Mouse (Mus musculus) neural tube, embryonic 12.5 days (tissue): ENCODE measurements around the gene Ppp3ca. TPM values are rescaled to one million over a fixed set of nuclear protein-coding genes. Genes with fewer than 3 reads are reported as not detected.

Source experiments
- ATAC-seq: fragments of 200-750 bp; cut with Nextera tagmentation; 2 replicates; pipeline ENCODE4 v1.8.0; 2017; ENCODE audit warnings: low read depth, mild to moderate bottlenecking, moderate TSS enrichment, moderate library complexity; ENCODE audit not compliant: low FRiP score
- H3K27ac ChIP-seq: fragments of 300-500 bp; sonication (generic); 2 replicates; pipeline ENCODE4 v1.5.1; 2016
- H3K27me3 ChIP-seq: fragments of 300-500 bp; sonication (generic); replicated peaks from 2 replicates; pipeline ENCODE4 v1.6.1; 2016; ENCODE audit warnings: mild to moderate bottlenecking
- H3K36me3 ChIP-seq: fragments of 300-500 bp; sonication (generic); 2 replicates; pipeline ENCODE4 v1.6.1; 2016; ENCODE audit warnings: mild to moderate bottlenecking
- H3K4me1 ChIP-seq: fragments of 300-500 bp; sonication (generic); 2 replicates; pipeline ENCODE4 v1.6.1; 2016
- H3K4me2 ChIP-seq: fragments of 300-500 bp; sonication (generic); replicated peaks from 2 replicates; pipeline ENCODE4 v1.6.1; 2016; ENCODE audit warnings: mild to moderate bottlenecking
- H3K4me3 ChIP-seq: fragments of 300-500 bp; sonication (generic); 2 replicates; pipeline ENCODE4 v1.5.1; 2016
- H3K9ac ChIP-seq: fragments of 300-500 bp; sonication (generic); 2 replicates; pipeline ENCODE4 v1.6.1; 2016; ENCODE audit warnings: mild to moderate bottlenecking
- H3K9me3 ChIP-seq: fragments of 300-500 bp; sonication (generic); 2 replicates; pipeline ENCODE4 v1.6.1; 2016; ENCODE audit warnings: mild to moderate bottlenecking
- WGBS: fragments of 180-500 bp; shearing (Covaris S2); methylation state at CpG from one replicate; pipeline ENCODE4 v1.1.7; 2016; 5-methylcytosine and 5-hydroxymethylcytosine counted together
- polyA plus RNA-seq: library from polyadenylated mRNA; unstranded; fragments of >200 nt; fragmentation: Nextera tagmentation; extraction: Ambion mirVana; gene quantifications from 2 replicates; pipeline ENCODE4 v1.2.1, GENCODE M21; 2016

Ppp3ca gene
- polyA plus RNA-seq = 155 and 164 TPM in 2 replicates

DNA sequence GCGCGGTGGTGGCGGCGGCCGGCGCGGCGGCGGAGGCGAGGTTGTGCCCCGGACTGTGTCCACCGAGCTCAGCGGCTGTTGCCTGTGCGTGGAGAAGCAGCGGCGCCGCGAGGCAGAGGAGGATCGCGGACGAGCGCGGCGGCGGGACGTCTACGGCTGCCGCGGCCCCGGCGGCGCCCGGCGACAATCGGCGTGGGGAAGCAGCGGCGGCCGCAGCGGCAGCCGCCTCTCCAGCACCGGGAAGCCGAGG, at the start of gene Ppp3ca:
TSS of gene Ppp3ca (plus strand) at position 15 of the 250 bp plus-strand sequence.
- Histone ChIP-seq H3K9me3 (no peaks in the 10 kb centered on the region), H3K4me3 (peak within 1 kb of the TSS; percentile 91), H3K36me3 (no peaks in the 10 kb centered on the region), H3K4me2 (peak within 1 kb of the TSS; percentile 73), H3K27me3 (no peaks in the 10 kb centered on the region), H3K27ac (peak within 1 kb of the TSS; percentile 93), H3K9ac (peak within 1 kb of the TSS; percentile 91), H3K4me1 (peaks cover 13% of the 10 kb centered on the region)
- WGBS = under 1% methylated on average over 41 of the region's 43 CpGs
- ATAC-seq = no peak

DNA sequence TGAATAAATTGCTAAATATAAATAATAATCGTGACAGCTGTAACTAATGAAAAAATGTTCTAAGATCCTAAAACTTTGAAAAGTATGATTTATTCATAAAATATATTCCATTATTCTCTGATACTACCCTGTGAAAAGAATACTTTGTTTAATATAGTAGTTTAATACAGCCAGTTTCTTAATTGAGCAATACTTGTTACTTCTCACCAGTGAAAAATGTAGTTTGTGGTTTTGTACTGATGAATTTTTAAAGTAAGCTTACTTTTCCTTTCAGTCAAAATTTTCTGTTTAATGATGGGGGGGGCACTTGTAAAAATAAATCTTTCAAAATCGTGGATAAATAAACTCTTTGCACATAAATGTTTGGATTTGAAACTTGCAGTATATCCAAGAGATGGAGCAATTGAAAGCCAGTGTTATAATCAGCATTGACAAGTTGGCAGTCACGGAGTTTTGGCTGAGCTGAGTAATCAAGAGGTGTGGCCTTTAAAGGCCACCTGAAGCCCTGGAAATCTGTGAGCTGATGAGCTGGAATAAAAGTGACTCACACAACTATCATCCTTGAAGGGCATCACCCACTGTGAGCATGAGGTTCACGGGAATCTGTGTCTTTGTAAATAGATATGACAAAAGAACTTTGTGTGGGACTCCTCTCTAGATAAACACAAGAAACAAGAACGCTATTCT, 29.2 kb upstream of the Ppp3ca start:
- Histone ChIP-seq H3K36me3 (no peaks in the 10 kb centered on the region), H3K9ac (no peak overlapping the region), H3K27me3 (no peaks in the 10 kb centered on the region), H3K4me1 (no peaks in the 10 kb centered on the region), H3K4me2 (no peak overlapping the region), H3K9me3 (no peaks in the 10 kb centered on the region), H3K27ac (no peak overlapping the region), H3K4me3 (no peak overlapping the region)
- WGBS = 79% methylated on average over 5 of the region's 5 CpGs
- ATAC-seq = no peak

DNA sequence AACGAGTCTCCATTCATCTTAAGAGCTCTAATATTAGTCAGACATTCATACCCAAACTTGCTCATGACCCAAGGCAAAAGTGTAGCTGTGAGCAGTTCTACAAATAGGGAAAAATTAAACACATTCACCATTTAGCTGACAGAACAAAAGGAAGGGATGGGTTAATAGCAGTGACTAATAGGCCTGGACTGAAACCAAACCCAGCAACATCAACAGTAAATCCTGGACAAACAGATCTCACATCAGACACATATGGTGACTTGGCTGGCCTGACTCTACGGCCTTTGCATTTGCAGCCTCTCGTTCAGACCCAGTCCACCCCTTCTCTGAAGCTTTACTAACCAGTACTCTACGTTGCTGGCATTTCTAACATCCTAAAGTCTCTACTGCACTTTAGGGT, 19.0 kb upstream of the Ppp3ca start:
- Histone ChIP-seq H3K27me3 (no peaks in the 10 kb centered on the region), H3K4me3 (no peak overlapping the region), H3K9me3 (no peaks in the 10 kb centered on the region), H3K4me2 (no peak overlapping the region), H3K9ac (no peak overlapping the region), H3K36me3 (no peaks in the 10 kb centered on the region), H3K27ac (no peak overlapping the region), H3K4me1 (no peaks in the 10 kb centered on the region)
- 74% methylated on average over 4 of the region's 4 CpGs for WGBS
- ATAC-seq = no peak

DNA sequence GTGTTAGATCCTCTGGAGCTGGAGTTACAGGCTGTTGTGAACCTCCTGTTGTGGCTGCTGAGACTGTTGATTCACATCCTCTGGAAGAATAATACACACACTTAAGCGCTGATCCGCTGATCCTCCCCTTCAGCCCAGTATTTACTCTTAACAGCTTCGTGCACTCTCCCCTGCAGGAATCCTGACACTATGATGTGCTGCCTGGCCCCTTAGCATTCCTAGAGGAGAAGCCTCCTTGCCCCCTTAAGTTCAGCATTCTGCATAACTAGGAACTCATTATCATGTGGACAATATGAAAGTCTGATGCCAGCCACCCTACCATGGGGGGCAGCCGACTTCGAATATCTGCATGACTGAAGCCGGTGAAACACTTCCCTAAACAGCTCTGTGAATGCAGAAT, 18.4 kb upstream of the Ppp3ca start:
- Histone ChIP-seq H3K4me3 (no peak overlapping the region), H3K9me3 (no peaks in the 10 kb centered on the region), H3K9ac (no peak overlapping the region), H3K27me3 (no peaks in the 10 kb centered on the region), H3K27ac (no peak overlapping the region), H3K4me2 (no peak overlapping the region), H3K36me3 (no peaks in the 10 kb centered on the region), H3K4me1 (no peaks in the 10 kb centered on the region)
- WGBS = 34% methylated on average over 6 of the region's 6 CpGs
- no peak for ATAC-seq

DNA sequence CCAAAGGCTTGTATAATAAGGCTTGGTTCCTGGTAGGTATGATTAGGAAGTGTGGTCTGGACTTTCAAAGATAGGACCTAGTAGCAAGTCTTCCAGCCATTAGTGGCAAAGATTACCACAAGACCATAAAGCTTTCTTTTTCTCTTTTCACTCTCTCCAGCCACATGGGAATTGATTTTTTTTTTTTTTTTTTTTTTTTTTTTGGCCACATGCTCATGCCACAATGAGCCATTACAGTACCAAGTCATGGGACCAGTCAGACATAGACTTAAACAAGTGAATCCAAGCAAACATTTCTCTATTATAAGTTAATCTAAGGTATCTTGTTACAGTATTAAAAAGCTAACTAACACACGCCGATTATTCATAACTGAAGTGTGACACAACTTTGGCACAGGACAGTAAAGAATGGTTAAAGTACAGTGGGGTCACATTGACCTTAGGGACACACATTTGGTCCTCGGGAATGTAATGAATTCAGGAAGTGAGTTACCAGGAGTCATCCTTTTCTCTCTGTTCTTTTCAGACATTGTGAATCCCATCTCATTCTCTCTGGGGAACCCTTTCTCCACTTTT, 13.4 kb upstream of the Ppp3ca start:
- Histone ChIP-seq H3K4me2 (no peak overlapping the region), H3K27ac (no peak overlapping the region), H3K4me1 (no peaks in the 10 kb centered on the region), H3K9me3 (no peaks in the 10 kb centered on the region), H3K9ac (no peak overlapping the region), H3K27me3 (no peaks in the 10 kb centered on the region), H3K36me3 (no peaks in the 10 kb centered on the region), H3K4me3 (no peak overlapping the region)
- no peak for ATAC-seq
- 88% methylated on average over 3 of the region's 3 CpGs for WGBS

DNA sequence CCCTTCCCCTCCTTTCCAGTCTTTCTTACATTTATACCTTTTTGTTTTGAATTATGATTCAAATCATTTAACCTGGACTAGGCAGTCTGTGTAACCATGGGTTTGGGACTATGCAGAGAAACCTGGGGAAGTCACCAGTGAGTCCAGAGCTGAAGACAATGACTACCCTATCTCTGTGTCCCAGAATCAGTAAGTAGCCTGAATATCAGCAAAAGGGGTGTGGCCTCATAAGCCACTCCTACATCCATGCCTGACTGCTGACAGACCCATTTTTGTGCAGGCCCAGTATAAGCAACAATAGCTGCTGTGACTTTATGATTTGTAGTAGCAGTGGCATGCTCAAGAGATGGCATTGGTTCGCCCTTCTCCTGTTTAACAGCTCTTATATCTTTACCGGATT, 11.2 kb upstream of the Ppp3ca start:
- Histone ChIP-seq H3K4me3 (no peak overlapping the region), H3K9me3 (no peaks in the 10 kb centered on the region), H3K4me2 (no peak overlapping the region), H3K4me1 (no peaks in the 10 kb centered on the region), H3K27me3 (no peaks in the 10 kb centered on the region), H3K36me3 (no peaks in the 10 kb centered on the region), H3K27ac (no peak overlapping the region), H3K9ac (no peak overlapping the region)
- ATAC-seq = no peak
- WGBS = 93% methylated on average over 2 of the region's 2 CpGs

DNA sequence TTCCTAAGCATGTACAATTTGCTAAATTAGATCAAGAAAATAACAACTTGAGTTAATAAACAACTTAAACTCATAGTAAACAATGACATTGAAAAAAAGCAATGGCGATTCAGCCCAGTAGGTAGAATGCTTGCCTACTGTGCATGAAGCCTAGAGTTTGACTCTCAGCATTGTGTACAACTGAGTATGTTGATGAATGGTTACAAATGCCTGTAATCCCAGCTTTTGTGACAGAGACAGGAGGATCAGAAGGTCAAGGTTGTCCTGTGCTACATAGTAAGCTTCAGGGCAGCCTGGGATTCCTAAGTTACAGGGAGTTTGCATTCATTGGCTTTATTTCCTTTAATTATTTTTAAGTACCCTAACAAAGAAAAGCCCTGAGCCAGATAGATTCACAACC, 4.8 kb upstream of the Ppp3ca start:
- Histone ChIP-seq H3K9ac (no peak overlapping the region), H3K36me3 (no peaks in the 10 kb centered on the region), H3K4me1 (no peaks in the 10 kb centered on the region), H3K4me3 (no peak overlapping the region), H3K9me3 (0 out of 2 replicates have a peak, but pooled peaks cover 3% of the 10 kb centered on the region), H3K4me2 (no peak overlapping the region), H3K27ac (no peak overlapping the region), H3K27me3 (no peaks in the 10 kb centered on the region)
- ATAC-seq = no peak
- WGBS = 75% methylated on average over 1 of the region's 1 CpGs

DNA sequence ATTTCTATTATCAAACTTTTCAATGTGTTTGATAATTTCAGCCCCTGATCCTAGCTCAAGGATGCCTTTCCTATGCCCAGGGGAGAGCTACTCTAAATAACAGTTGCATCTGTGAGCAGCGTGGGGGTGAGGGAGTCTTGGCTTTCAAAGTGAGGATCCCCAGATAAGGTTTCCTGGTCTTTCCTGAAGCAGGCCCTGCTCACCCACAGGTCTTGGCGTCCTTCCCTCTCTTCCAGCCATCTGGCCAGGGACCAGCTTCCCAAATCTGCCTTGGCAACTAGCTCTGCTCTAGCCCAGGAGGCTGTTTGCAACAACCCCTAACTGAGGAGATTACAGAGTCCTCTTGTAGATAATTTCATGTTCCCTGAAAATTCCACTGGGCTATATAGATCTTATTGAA, 1.9 kb upstream of the Ppp3ca start:
- Histone ChIP-seq H3K9ac (no peak overlapping the region), H3K36me3 (no peaks in the 10 kb centered on the region), H3K4me2 (no peak overlapping the region), H3K27ac (no peak overlapping the region), H3K4me3 (no peak overlapping the region), H3K27me3 (no peaks in the 10 kb centered on the region), H3K9me3 (0 out of 2 replicates have a peak, but pooled peaks cover 3% of the 10 kb centered on the region), H3K4me1 (peaks cover 7% of the 10 kb centered on the region)
- 86% methylated on average over 2 of the region's 2 CpGs for WGBS
- ATAC-seq = no peak

DNA sequence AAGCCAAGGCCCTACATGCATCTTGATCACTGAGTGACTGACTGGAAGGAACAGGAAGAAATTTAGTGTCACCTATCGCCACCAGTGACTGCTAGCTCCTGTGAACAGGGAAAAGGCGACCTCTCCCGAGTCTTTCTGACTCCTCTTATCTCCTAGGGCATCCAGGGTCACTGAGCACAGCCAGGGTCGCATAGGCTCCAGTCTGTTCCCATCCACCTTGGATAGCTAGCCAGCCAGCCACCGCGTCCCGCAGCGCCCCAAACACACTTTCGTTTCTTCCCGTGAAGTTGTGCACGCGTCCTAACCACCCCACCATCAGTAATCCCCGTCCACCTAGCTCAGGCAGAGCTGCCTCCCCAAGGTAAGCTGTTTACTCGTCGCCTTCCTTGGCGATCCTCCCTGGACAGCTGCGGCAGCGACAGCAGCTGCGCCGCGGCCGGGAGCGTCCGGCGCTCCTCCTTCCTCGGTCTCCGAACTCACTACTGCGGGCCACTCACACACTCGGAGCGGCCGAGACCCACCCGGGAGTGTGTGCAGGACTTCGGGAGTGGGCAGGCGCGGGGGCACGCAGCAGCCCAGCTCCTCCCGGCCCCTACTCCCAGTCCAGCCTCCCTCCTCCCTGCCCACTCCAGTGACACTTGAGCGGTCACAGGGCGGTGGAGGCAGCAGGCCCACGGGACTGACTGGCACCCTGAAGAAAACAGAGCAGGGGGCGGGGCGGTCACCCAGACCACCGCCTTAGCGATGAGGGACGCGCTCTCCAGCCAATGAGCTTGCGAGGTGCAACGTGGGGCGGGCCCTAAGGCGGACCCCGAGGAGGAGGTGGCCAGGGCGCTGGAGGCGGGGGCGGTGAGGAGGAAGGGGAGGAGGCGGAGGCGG, 454 bp upstream of the Ppp3ca start:
- Histone ChIP-seq H3K9me3 (no peaks in the 10 kb centered on the region), H3K27ac (peak overlapping the region; percentile 93), H3K27me3 (no peaks in the 10 kb centered on the region), H3K36me3 (no peaks in the 10 kb centered on the region), H3K4me1 (peaks cover 13% of the 10 kb centered on the region), H3K4me3 (peak overlapping the region; percentile 91), H3K4me2 (peak overlapping the region; percentile 73), H3K9ac (peak overlapping the region; percentile 91)
- WGBS = 1% methylated on average over 56 of the region's 56 CpGs
- ATAC-seq = peak; percentile 96

DNA sequence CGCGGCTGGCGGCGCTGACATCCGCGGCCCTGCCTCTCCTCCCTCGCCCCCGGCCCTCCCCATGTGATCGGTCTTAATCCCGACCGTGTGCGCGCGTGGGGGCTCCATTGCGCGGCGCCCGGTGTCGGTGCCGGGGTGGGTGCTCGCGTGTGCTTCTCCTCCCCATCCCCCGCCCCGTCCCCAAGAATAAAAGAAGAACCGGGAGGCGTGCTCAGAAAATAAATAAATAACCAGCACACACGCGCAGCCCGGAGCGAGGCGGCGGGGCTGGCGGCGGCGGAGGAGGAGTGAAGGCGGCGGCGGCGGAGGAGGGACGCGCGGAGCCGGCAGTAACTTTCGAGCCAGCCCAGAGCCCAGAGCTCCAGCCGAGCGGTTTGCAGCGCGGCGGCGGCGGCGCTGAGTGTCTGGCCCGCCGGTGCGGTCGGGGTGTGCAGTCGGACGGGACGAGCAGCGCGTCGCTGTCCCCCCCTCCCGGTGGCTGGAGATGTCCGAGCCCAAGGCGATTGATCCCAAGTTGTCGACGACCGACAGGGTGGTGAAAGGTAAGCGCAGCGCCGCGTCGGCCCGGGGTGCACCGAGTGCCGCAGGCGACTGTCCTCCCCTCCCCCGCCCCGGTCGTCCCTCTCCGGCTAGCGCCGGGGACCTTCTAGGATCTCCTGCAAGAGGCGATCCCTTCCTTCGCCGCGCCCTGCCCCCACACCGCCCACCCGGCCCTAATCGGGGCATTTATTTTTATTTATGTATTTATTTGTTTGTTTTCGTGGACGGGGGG, 622 bp downstream of the Ppp3ca start:
- Histone ChIP-seq H3K4me2 (peak overlapping the region; percentile 73), H3K36me3 (no peaks in the 10 kb centered on the region), H3K27me3 (no peaks in the 10 kb centered on the region), H3K9ac (peak overlapping the region; percentile 91), H3K4me1 (peaks cover 13% of the 10 kb centered on the region), H3K27ac (peak overlapping the region; percentile 93), H3K9me3 (no peaks in the 10 kb centered on the region), H3K4me3 (peak overlapping the region; percentile 91)
- peak; percentile 49 for ATAC-seq
- WGBS = under 1% methylated on average over 92 of the region's 92 CpGs

DNA sequence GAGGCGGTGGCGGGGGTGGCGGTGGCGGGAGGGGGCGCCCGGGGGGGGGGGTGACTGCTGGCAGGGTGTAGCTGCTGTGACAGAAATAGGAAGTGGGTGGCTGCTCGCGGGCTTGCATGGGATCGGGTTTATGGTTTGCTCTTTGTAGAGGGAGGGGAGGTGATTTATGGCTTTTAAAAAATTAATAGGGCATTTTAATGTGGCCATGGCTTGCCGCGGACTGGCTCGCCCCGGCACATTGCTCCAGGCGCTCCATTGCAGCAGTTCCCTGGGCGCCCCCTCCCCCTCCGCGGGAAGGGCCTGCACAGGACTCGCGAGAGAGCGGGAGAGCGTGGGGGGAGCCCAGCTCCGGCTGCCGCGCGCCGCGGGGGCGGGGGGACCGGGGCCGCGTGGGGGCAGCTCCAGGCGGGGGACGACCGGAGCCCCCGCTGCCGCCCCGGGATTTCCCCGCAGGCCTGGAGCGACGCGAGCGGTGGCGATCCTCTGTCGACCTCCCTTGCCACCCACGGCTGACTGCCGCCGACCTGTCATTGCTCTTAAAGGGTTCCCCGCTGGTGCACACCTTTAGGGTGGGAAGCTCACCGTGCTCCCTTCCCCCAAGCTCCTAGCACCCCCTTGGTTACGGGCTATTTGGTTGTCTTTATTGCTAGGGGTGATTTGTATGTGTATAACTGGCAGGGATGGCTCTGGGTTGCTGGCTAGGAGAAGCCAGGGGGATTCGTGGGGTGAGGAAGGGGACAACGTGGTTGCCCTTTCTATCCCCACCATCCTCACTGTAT, 1.4 kb downstream of the Ppp3ca start:
- peak overlapping the region; percentile 93 for H3K27ac ChIP-seq
- ATAC-seq = peak; percentile 57
- H3K9ac ChIP-seq = peak overlapping the region; percentile 91
- no peaks in the 10 kb centered on the region for H3K27me3 ChIP-seq
- H3K4me3 ChIP-seq = peak overlapping the region; percentile 91
- H3K36me3 ChIP-seq = no peaks in the 10 kb centered on the region
- peaks cover 13% of the 10 kb centered on the region for H3K4me1 ChIP-seq
- H3K9me3 ChIP-seq = no peaks in the 10 kb centered on the region
- WGBS = under 1% methylated on average over 49 of the region's 52 CpGs
- peak overlapping the region; percentile 73 for H3K4me2 ChIP-seq
